Mouse (Mus musculus) CH12.LX (cell line): ENCODE results near the gene Cbl. TPM values are rescaled to one million over a fixed set of nuclear protein-coding genes. Genes with fewer than 3 reads are reported as not detected.

Experiments
- DNase-seq: peaks from one replicate; pipeline ENCODE4 v3.0.0-alpha.2; 2013; ENCODE audit errors: extremely low read depth
- H3K27ac ChIP-seq: 2 replicates; pipeline ENCODE4 v1.5.1; 2012; ENCODE audit warnings: low read depth, mild to moderate bottlenecking, control low read depth, moderate library complexity; ENCODE audit not compliant: insufficient read depth
- H3K27me3 ChIP-seq: replicated peaks from 2 replicates; pipeline ENCODE3; 2012; ENCODE audit warnings: inconsistent platforms
- H3K36me3 ChIP-seq, 2 experiments: replicated peaks in 1 of 2; 2 replicates each; pipeline versions ENCODE3 to v1.6.1; 2012; ENCODE audit warnings: inconsistent platforms in 1 of 2, low read length in 1 of 2, mild to moderate bottlenecking in 1 of 2, mixed read lengths in 1 of 2, moderate library complexity in 1 of 2; ENCODE audit not compliant: control insufficient read depth in 1 of 2, insufficient read depth in 1 of 2
- H3K4me1 ChIP-seq, 2 experiments: 2 replicates each; pipeline ENCODE4 v1.6.1; 2012; ENCODE audit warnings: inconsistent platforms in 1 of 2, moderate library complexity in 1 of 2; ENCODE audit not compliant: insufficient read depth in 2 of 2, control insufficient read depth in 1 of 2
- H3K4me2 ChIP-seq: 2 replicates; pipeline ENCODE4 v1.6.1; 2012; ENCODE audit warnings: low read depth, mild to moderate bottlenecking, control low read depth; ENCODE audit not compliant: poor library complexity, insufficient read depth, severe bottlenecking
- H3K4me3 ChIP-seq, 3 experiments: fragments of 150-350 bp in 1 of 3; sonication (generic) in 1 of 3; replicated peaks in 1 of 3; 2 replicates each; pipeline versions ENCODE3 to v1.5.1; 2011 to 2012; ENCODE audit warnings: low read depth in 2 of 3, low read length in 2 of 3, mild to moderate bottlenecking in 2 of 3, moderate library complexity in 2 of 3, control low read depth in 1 of 3, improper control_type of control experiment in 1 of 3, inconsistent platforms in 1 of 3, mixed read lengths in 1 of 3; ENCODE audit not compliant: poor library complexity in 1 of 3
- H3K79me2 ChIP-seq: replicated peaks from 2 replicates; pipeline ENCODE4 v1.6.1; 2012; ENCODE audit warnings: mild to moderate bottlenecking, moderate library complexity; ENCODE audit not compliant: control insufficient read depth, poor library complexity, insufficient read depth, severe bottlenecking; ENCODE audit errors: extremely low read depth
- H3K9ac ChIP-seq: 2 replicates; pipeline ENCODE4 v1.6.1; 2012; ENCODE audit warnings: low read depth, mild to moderate bottlenecking, control low read depth, moderate library complexity; ENCODE audit not compliant: insufficient read depth
- H3K9me3 ChIP-seq: replicated peaks from 2 replicates; pipeline ENCODE3; 2012; ENCODE audit warnings: low read length, inconsistent platforms, mixed read lengths
- CHD2 ChIP-seq: IDR thresholded peaks from 2 replicates; pipeline ENCODE4 v1.6.1; 2011; ENCODE audit warnings: low read length, improper control_type of control experiment
- EP300 ChIP-seq: IDR thresholded peaks from 2 replicates; pipeline ENCODE4 v1.6.1; 2011; ENCODE audit warnings: low read length, improper control_type of control experiment
- ETS1 ChIP-seq: conservative IDR thresholded peaks from 2 replicates; pipeline ENCODE4 v1.6.1; 2012; ENCODE audit warnings: low read depth, mild to moderate bottlenecking, inconsistent platforms, low read length, improper control_type of control experiment, moderate library complexity
- GABPA ChIP-seq: IDR thresholded peaks from 2 replicates; pipeline ENCODE4 v1.6.1; 2012; ENCODE audit warnings: low read depth, low read length, improper control_type of control experiment, inconsistent platforms; ENCODE audit not compliant: insufficient replicate concordance
- KAT2A ChIP-seq: IDR thresholded peaks from 2 replicates; pipeline ENCODE4 v1.6.1; 2012; ENCODE audit warnings: low read length, improper control_type of control experiment, inconsistent platforms; ENCODE audit not compliant: insufficient replicate concordance
- MAFK ChIP-seq: IDR thresholded peaks from 2 replicates; pipeline ENCODE4 v1.6.1; 2011; ENCODE audit warnings: low read length, improper control_type of control experiment; ENCODE audit not compliant: insufficient replicate concordance
- MAX ChIP-seq: IDR thresholded peaks from 2 replicates; pipeline ENCODE4 v1.6.1; 2011; ENCODE audit warnings: low read length, improper control_type of control experiment
- MAZ ChIP-seq: IDR thresholded peaks from 2 replicates; pipeline ENCODE4 v1.6.1; 2012; ENCODE audit warnings: low read depth, mild to moderate bottlenecking, inconsistent platforms, low read length, improper control_type of control experiment, moderate library complexity
- MXI1 ChIP-seq: IDR thresholded peaks from 2 replicates; pipeline ENCODE4 v1.6.1; 2011; ENCODE audit warnings: mild to moderate bottlenecking, low read depth, low read length, improper control_type of control experiment
- MYC ChIP-seq: IDR thresholded peaks from 2 replicates; pipeline ENCODE4 v1.6.1; 2011; ENCODE audit warnings: low read depth, mild to moderate bottlenecking, improper control_type of control experiment, low read length
- NELFE ChIP-seq: IDR thresholded peaks from 2 replicates; pipeline ENCODE4 v1.6.1; 2011; ENCODE audit warnings: low read depth, low read length, improper control_type of control experiment
- PAX5 ChIP-seq: IDR thresholded peaks from 2 replicates; pipeline ENCODE4 v1.6.1; 2012; ENCODE audit warnings: low read length, inconsistent platforms, mixed read lengths
- POLR2AphosphoS2 ChIP-seq: IDR thresholded peaks from 2 replicates; pipeline ENCODE4 v1.6.1; 2011; ENCODE audit warnings: low read depth, low read length, improper control_type of control experiment
- RCOR1 ChIP-seq: conservative IDR thresholded peaks from 2 replicates; pipeline ENCODE4 v1.6.1; 2012; ENCODE audit warnings: low read depth, mild to moderate bottlenecking, inconsistent platforms, low read length, improper control_type of control experiment
- SIN3A ChIP-seq: IDR thresholded peaks from 2 replicates; pipeline ENCODE4 v1.6.1; 2012; ENCODE audit warnings: low read length, improper control_type of control experiment, inconsistent platforms
- SMC3 ChIP-seq: IDR thresholded peaks from 2 replicates; pipeline ENCODE4 v1.6.1; 2011; ENCODE audit warnings: low read depth, low read length, improper control_type of control experiment
- TBP ChIP-seq: conservative IDR thresholded peaks from 2 replicates; pipeline ENCODE4 v1.6.1; 2011; ENCODE audit warnings: low read depth, low read length, improper control_type of control experiment
- USF1 ChIP-seq: IDR thresholded peaks from 2 replicates; pipeline ENCODE4 v1.6.1; 2014; ENCODE audit warnings: low read depth, mild to moderate bottlenecking, inconsistent platforms, low read length, improper control_type of control experiment
- ZC3H11A ChIP-seq: IDR thresholded peaks from 2 replicates; pipeline ENCODE4 v1.6.1; 2012; ENCODE audit warnings: low read depth, mild to moderate bottlenecking, inconsistent platforms, low read length, improper control_type of control experiment
- ZKSCAN1 ChIP-seq: IDR thresholded peaks from 2 replicates; pipeline ENCODE4 v1.6.1; 2012; ENCODE audit warnings: low read depth, inconsistent platforms, low read length, improper control_type of control experiment, borderline replicate concordance
- ZMIZ1 ChIP-seq: IDR thresholded peaks from 2 replicates; pipeline ENCODE4 v1.6.1; 2012; ENCODE audit warnings: low read depth, mild to moderate bottlenecking, inconsistent platforms, low read length, improper control_type of control experiment
- ZNF384 ChIP-seq: IDR thresholded peaks from 2 replicates; pipeline ENCODE4 v1.6.1; 2012; ENCODE audit warnings: low read depth, low read length, improper control_type of control experiment, inconsistent platforms
- dilution Hi-C: fragments of 300-500 bp; cut with MboI; formaldehyde crosslinking; loops from 2 replicates; pipeline ENCODE4 v1.14.3; 2020; ENCODE audit warnings: low sequenced_read_pairs; ENCODE audit not compliant: extremely low pct_unique_long_range_greater_than_20kb, extremely low pct_ligation_motif_present
- in situ Hi-C: fragments of 300-500 bp; cut with MboI; formaldehyde crosslinking; loops from 3 replicates; pipeline ENCODE4 v1.14.3; 2019; ENCODE audit warnings: low sequenced_read_pairs, low pct_ligation_motif_present, low pct_unique_long_range_greater_than_20kb, mixed read lengths
- polyA plus RNA-seq: library from polyadenylated mRNA; unstranded; fragments of >175 nt; gene quantifications from 2 replicates; pipeline ENCODE4 v1.2.1, GENCODE M21; 2012; ENCODE audit warnings: low read depth; ENCODE audit not compliant: insufficient read length
- total RNA-seq, 2 experiments: library from RNA; depleted of rRNA; stranded (reverse); fragments of 300-350 nt in 1 of 2; fragments of >200 nt in 1 of 2; gene quantifications; 2 replicates each; pipeline ENCODE4 v1.2.3; 2012 to 2014

The Cbl gene
- total and polyA plus RNA-seq, 3 experiments: 8.3 to 39.0 (median 11.9) TPM

GRCm38 (mm10) chr9:44237128-44237527 is 3.3 kb upstream of the Cbl start:
- in situ Hi-C loops: loop anchor here (10.0 kb wide), 1 partner anchor 52 kb away; no protein-coding TSS in a partner anchor
- H3K9me3 ChIP-seq: no peaks in the 10 kb centered on the region
- TF ChIP-seq CHD2 (no peak), ZC3H11A (no peak), ZMIZ1 (no peak), GABPA (no peak), USF1 (no peak), NELFE (no peak), MAX (no peak), ZNF384 (no peak), RCOR1 (no peak), PAX5 (no peak), TBP (no peak), EP300 (no peak), MYC (no peak), SMC3 (no peak), SIN3A (no peak), ETS1 (no peak)

DNA sequence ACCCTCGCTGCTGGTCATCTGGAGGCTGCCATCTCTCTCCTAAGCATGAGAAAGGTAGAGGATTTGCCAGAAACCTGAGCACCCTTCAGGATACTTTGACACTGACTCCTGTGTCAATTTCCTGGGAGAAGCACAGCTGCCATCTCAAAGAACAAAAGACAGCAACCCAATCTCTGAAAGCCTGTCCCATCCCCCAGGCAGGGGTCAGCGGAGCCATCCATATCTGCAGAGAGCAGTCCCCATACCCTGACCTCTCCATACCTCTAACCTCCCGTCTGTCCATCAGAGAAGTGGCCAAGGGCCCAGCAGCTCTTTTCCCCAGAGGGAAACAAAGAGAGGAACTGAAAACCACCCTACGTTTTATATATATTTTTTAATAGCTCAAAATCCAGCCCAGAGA is 2.8 kb upstream of the Cbl start:
- Histone ChIP-seq H3K9ac (no peak overlapping the region), H3K27me3 (no peaks in the 10 kb centered on the region), H3K36me3 (no peaks in the 10 kb centered on the region), H3K27ac (no peak overlapping the region), H3K79me2 (peaks cover 20% of the 10 kb centered on the region), H3K4me2 (no peak overlapping the region), H3K4me3 (no peak overlapping the region), H3K9me3 (no peaks in the 10 kb centered on the region), H3K4me1 (peaks cover 11 to 50% of the 10 kb centered on the region in 2 experiments; a peak in 3 of 4 replicates)
- dilution Hi-C loops: no loop called here
- DNase-seq: no peak
- in situ Hi-C loops: loop anchor here (10.0 kb wide), 1 partner anchor 52 kb away; no protein-coding TSS in a partner anchor
- TF ChIP-seq GABPA (no peak), PAX5 (no peak), MXI1 (no peak), KAT2A (no peak), NELFE (no peak), ZKSCAN1 (no peak), MAFK (no peak), TBP (no peak), MAZ (no peak), POLR2AphosphoS2 (no peak)

More at GRCm38 (mm10) chr9:44237128-44237527, 3.3 kb upstream of the Cbl start:
- no peak overlapping the region for H3K4me2 ChIP-seq
- H3K79me2 ChIP-seq: peaks cover 15% of the 10 kb centered on the region
- no peak overlapping the region for H3K4me3 ChIP-seq
- H3K9ac ChIP-seq: no peak overlapping the region
- peaks cover 6 to 45% of the 10 kb centered on the region in 2 experiments; a peak in 3 of 4 replicates for H3K4me1 ChIP-seq
- dilution Hi-C loops: no loop called here
- H3K27ac ChIP-seq: no peak overlapping the region
- DNase-seq: no peak
- no peaks in the 10 kb centered on the region for H3K36me3 ChIP-seq
- no peaks in the 10 kb centered on the region for H3K27me3 ChIP-seq
